Mouse (Mus musculus) kidney, embryonic 16.5 days (tissue): ENCODE results near the gene Pik3c2b. TPM values are rescaled to one million over a fixed set of nuclear protein-coding genes. Genes with fewer than 3 reads are reported as not detected.
"Not testable (repeated sequence)": the region's sequence is repeated elsewhere in the genome, so short reads cannot be mapped to it uniquely, and the experiment has no call there.

Experiments
- ATAC-seq: fragments of 200-750 bp; cut with Nextera tagmentation; 2 replicates; pipeline ENCODE4 v1.8.0; 2017; ENCODE audit warnings: moderate TSS enrichment; ENCODE audit not compliant: low FRiP score, low TSS enrichment
- H3K27ac ChIP-seq: fragments of 300-500 bp; sonication (generic); 2 replicates; pipeline ENCODE4 v1.5.1; 2014; ENCODE audit warnings: low read length
- H3K27me3 ChIP-seq: fragments of 300-500 bp; sonication (generic); 2 replicates; pipeline ENCODE4 v1.6.1; 2014; ENCODE audit warnings: low read length, control low read depth, mixed read lengths; ENCODE audit not compliant: insufficient read depth
- H3K36me3 ChIP-seq: fragments of 300-500 bp; sonication (generic); 2 replicates; pipeline ENCODE4 v1.6.1; 2014; ENCODE audit warnings: low read length, control low read depth, mixed read lengths; ENCODE audit not compliant: insufficient read depth
- H3K4me1 ChIP-seq: fragments of 300-500 bp; sonication (generic); 2 replicates; pipeline ENCODE4 v1.6.1; 2014; ENCODE audit warnings: low read length, control low read depth, mixed read lengths; ENCODE audit not compliant: insufficient read depth
- H3K4me2 ChIP-seq: fragments of 300-500 bp; sonication (generic); replicated peaks from 2 replicates; pipeline ENCODE4 v1.6.1; 2014; ENCODE audit warnings: low read depth, low read length
- H3K4me3 ChIP-seq: fragments of 300-500 bp; sonication (generic); 2 replicates; pipeline ENCODE4 v1.5.1; 2014; ENCODE audit warnings: mild to moderate bottlenecking, low read length
- H3K9ac ChIP-seq: fragments of 300-500 bp; sonication (generic); replicated peaks from 2 replicates; pipeline ENCODE4 v1.6.1; 2014; ENCODE audit warnings: low read length
- H3K9me3 ChIP-seq: fragments of 300-500 bp; sonication (generic); 2 replicates; pipeline ENCODE4 v1.6.1; 2016; ENCODE audit warnings: low read length, control low read depth
- WGBS: fragments of 180-500 bp; shearing (Covaris S2); extraction: QIAGEN DNeasy Blood & Tissue Kit; methylation state at CpG from one replicate; pipeline ENCODE4 v1.1.7; 2014; 5-methylcytosine and 5-hydroxymethylcytosine counted together
- polyA plus RNA-seq: library from polyadenylated mRNA; unstranded; fragments of >200 nt; fragmentation: Nextera tagmentation; extraction: Ambion mirVana; gene quantifications from 2 replicates; pipeline ENCODE4 v1.2.1, GENCODE M21; 2015

Gene Pik3c2b
- polyA plus RNA-seq, 1 experiment from 2014 or later: 5.1 TPM

DNA sequence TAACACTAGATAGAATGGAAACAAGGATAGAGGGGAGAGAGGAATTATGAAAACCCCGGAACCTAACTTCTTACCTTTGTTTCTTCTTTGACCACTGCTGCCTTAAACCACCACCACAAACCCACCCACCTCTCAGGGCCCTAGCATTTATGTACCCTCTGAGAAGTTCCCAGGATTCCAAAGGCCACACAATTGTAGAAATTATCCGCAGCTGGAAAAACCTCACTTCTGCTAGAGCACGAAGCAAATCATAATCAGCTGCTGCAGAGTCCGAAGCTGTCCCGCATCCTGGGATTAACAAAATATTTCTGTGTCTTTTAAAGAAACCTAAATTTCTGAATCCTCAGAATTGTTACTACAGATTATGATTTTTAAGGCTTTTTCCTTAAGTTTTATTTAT, 15.0 kb upstream of the Pik3c2b start, which contains the start of gene Mdm4:
TSS of gene Mdm4 (minus strand) at position 101 of the 400 bp plus-strand sequence.
- no peak within 1 kb of the TSS for H3K4me3 ChIP-seq
- H3K9ac ChIP-seq: no peak within 1 kb of the TSS
- ATAC-seq: no peak
- 96% methylated on average over 5 of the region's 5 CpGs for WGBS
- peaks cover 7% of the 10 kb centered on the region for H3K4me1 ChIP-seq
- no peak within 1 kb of the TSS for H3K4me2 ChIP-seq
- H3K9me3 ChIP-seq: no peaks in the 10 kb centered on the region
- no peak within 1 kb of the TSS for H3K27ac ChIP-seq
- H3K36me3 ChIP-seq: no peaks in the 10 kb centered on the region
- no peaks in the 10 kb centered on the region for H3K27me3 ChIP-seq

DNA sequence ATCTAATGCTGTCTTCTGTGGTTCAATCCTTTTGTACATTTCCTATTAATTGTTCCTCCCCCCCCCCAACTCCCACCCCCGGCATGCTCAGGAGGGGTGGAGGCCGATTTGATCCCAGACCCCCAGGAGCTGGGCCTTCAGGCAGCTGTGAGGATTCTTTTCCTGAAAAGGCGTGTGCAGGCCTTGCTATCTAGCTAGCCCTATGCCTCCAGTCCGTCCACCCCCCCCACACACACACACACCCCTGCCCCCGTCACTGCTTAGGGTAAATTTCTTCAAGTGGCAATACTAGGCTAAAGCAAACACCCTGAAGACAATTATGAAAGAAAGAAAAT, 12.5 kb upstream of the Pik3c2b start:
- Histone ChIP-seq H3K9me3 (no peaks in the 10 kb centered on the region), H3K4me1 (peaks cover 7% of the 10 kb centered on the region), H3K4me3 (peak overlapping the region; percentile 66)

DNA sequence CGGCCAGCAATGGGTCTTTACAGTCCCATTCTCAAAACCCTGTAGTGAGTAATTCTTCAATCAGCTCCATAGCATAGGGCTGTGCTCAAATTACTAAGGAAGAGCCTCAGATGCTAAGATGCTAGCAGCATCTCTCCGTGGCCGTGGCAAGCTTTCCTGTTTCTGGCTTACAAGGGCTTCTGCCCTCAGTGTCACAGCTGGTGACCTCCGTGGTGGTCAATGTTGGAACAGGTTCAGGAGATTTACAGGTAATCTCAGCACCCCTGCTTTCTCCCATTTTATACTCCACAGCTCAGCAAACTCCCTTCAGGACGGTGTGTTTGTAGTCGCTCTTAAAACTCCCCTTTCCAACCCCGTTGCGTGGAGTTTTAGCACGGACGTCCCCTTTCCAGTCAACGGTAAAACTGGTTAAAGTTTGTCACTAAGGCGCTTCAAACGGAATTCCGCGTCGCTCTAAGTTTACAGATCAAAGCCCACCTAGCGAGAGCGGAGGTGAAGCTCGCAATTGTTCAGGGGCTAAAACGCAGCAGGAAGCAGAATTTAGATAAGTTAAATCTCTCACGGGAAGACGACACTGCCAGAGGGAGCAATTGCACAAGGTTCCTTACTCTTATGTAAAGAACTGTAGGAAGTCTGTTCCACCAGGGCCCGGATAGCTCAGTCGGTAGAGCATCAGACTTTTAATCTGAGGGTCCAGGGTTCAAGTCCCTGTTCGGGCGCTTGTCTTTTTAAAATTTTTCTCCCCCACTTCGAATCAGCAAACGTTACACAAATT, 12.0 kb upstream of the Pik3c2b start:
- ATAC-seq: peak; percentile 92
- H3K27ac ChIP-seq: peak overlapping the region; percentile 74
- no peaks in the 10 kb centered on the region for H3K9me3 ChIP-seq
- no peaks in the 10 kb centered on the region for H3K27me3 ChIP-seq
- peaks cover 7% of the 10 kb centered on the region for H3K4me1 ChIP-seq
- no peaks in the 10 kb centered on the region for H3K36me3 ChIP-seq
- H3K4me3 ChIP-seq: peak overlapping the region; percentile 66
- H3K9ac ChIP-seq: peak overlapping the region; percentile 63
- WGBS: under 1% methylated on average over 28 of the region's 28 CpGs
- H3K4me2 ChIP-seq: peak overlapping the region; percentile 55

More for the DNA sequence above, 12.5 kb upstream of the Pik3c2b start:
- H3K27ac ChIP-seq: peak overlapping the region; percentile 9; the same call in 1 of the 2 replicates
- no peaks in the 10 kb centered on the region for H3K27me3 ChIP-seq
- ATAC-seq: no peak
- H3K9ac ChIP-seq: peak overlapping the region; percentile 63
- WGBS: under 1% methylated on average over 5 of the region's 5 CpGs
- H3K4me2 ChIP-seq: peak overlapping the region; percentile 55
- H3K36me3 ChIP-seq: no peaks in the 10 kb centered on the region

DNA sequence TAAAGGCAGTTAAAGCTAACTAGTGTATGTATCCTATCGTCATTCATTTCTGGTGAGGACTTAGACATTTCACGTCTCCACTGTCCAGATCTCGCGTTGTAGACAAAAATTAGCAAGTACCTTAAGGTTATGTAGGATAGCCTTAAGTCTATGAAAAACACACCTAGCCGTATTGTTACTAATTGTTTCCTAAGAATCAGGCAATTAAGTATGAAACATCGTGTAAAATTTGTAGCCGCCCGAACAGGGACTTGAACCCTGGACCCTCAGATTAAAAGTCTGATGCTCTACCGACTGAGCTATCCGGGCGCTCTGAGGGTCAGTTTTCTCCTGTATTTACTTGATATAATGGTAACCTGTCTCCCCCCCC, 11.4 kb upstream of the Pik3c2b start:
- under 1% methylated on average over 11 of the region's 11 CpGs for WGBS
- H3K4me3 ChIP-seq: peak overlapping the region; percentile 66
- peak; percentile 77 for ATAC-seq
- peaks cover 7% of the 10 kb centered on the region for H3K4me1 ChIP-seq
- H3K9ac ChIP-seq: peak overlapping the region; percentile 53; the same call in 1 of the 2 replicates
- no peaks in the 10 kb centered on the region for H3K9me3 ChIP-seq
- H3K27me3 ChIP-seq: no peaks in the 10 kb centered on the region
- peak overlapping the region; percentile 64 for H3K27ac ChIP-seq
- H3K36me3 ChIP-seq: no peaks in the 10 kb centered on the region
- H3K4me2 ChIP-seq: peak overlapping the region; percentile 55

DNA sequence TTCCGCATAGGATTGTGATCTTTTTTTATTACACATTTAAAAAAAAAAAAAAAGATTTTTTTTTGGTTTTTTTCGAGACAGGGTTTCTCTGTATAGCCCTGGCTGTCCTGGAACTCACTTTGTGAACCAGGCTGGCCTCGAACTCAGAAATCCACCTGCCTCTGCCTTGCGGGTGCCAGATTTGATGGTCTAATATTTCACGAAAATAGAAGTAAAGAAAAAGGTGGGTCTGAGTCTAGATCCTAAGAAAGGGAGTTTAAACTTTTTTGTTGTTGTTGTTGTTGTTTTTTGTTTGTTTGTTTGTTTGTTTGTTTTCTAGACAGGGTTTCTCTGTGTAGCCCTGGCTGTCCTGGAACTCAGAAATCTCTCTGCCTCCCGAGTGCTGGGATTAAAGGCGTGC, 10.8 kb upstream of the Pik3c2b start:
- WGBS: 73% methylated on average over 7 of the region's 7 CpGs
- H3K4me3 ChIP-seq: not testable (repeated sequence)

DNA sequence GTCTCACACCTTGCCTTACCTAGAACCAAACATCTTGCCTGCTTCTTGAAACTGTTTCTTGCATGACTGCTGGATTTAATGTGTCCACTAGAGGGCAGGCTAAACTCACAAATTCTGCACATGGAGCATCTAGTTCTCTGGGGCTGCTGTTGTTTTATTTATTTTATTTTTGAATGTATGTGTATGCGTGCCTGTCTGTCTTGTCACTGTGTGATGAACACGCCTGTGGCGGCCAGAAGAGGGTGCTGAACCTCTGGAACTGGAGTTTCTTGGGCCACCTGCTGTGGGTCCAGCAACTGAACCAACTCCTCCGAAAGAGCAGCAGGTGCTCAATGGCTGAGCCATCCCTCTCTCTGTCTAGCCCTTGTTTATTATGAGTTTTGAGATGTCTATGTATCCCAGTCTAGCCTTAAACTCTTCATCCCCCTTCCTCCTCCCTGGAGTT, 5.9 kb upstream of the Pik3c2b start:
- WGBS: 17% methylated on average over 4 of the region's 4 CpGs
- Histone ChIP-seq H3K4me3 (no peak overlapping the region), H3K4me1 (no peaks in the 10 kb centered on the region), H3K27me3 (no peaks in the 10 kb centered on the region), H3K9ac (no peak overlapping the region), H3K4me2 (no peak overlapping the region), H3K27ac (no peak overlapping the region), H3K36me3 (no peaks in the 10 kb centered on the region), H3K9me3 (no peaks in the 10 kb centered on the region)
- no peak for ATAC-seq

More for the DNA sequence above, 10.8 kb upstream of the Pik3c2b start:
- H3K27ac ChIP-seq, ATAC-seq, H3K9me3 ChIP-seq, H3K27me3 ChIP-seq, H3K9ac ChIP-seq, H3K4me2 ChIP-seq, H3K36me3 ChIP-seq, H3K4me1 ChIP-seq: not testable (repeated sequence)

DNA sequence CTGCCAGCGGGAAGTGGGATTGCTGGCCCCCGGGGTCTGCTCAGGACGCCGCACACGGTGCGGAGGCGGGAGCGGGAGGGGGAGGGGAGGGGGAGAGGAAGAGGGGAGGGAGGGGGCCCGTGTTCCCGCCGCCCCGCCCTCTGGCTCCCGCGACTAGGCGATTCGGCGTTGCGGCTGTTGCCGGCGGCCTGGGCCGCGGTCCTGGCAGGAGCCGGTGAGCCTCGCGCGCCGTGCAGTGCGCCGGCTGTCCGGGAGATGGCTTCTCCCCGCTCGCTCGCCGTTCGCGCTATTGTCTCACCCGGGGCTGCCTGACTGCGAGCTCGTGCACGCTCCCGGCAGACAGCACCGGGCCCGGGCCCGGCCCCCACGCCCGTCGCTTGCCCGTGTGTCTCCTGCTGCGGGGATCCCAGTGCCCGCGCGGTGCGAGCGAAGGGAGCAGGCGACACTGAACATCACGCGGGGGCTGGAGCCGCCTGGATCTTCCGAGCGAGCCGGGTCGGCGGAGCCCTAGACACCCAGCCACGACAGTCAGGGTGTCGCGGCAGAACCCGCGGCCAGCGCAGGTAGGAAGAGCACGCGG, 484 bp downstream of the Pik3c2b start:
- Histone ChIP-seq H3K9ac (peak overlapping the region; percentile 92), H3K36me3 (no peaks in the 10 kb centered on the region), H3K4me3 (peak overlapping the region; percentile 84), H3K4me2 (peak overlapping the region; percentile 98), H3K9me3 (no peaks in the 10 kb centered on the region), H3K27ac (peak overlapping the region; percentile 80), H3K4me1 (peaks cover 26% of the 10 kb centered on the region), H3K27me3 (no peaks in the 10 kb centered on the region)
- peak; percentile 91 for ATAC-seq
- under 1% methylated on average over 52 of the region's 71 CpGs for WGBS

DNA sequence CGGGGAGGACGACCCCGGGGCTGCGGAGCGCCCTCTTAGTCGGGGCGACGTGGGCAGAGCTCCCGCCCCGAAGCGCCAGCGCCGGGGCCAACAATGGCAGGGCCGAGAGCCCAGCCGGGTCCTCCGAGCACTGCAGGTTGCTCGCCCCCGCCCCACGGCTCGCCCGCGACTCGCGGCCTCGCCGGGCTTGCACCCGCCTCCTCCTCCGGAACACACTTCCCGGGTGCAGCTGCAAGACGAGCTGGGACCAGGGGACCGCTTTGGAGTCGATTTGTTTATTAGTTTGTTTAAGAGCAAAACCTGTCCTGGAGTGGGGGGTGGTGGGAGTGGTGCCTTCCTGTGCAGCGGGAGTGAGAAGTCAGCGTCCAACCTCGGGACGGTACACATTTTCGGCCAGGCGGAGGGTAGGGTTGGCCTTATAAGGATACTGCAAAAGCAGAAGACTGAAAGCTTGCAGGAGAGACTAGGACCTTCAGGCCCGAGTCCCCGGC, 1.0 kb downstream of the Pik3c2b start:
- Histone ChIP-seq H3K9ac (peak overlapping the region; percentile 92), H3K4me1 (peaks cover 26% of the 10 kb centered on the region), H3K4me3 (peak overlapping the region; percentile 84), H3K9me3 (no peaks in the 10 kb centered on the region), H3K27ac (peak overlapping the region; percentile 80), H3K36me3 (no peaks in the 10 kb centered on the region), H3K27me3 (no peaks in the 10 kb centered on the region), H3K4me2 (peak overlapping the region; percentile 98)
- WGBS: under 1% methylated on average over 38 of the region's 40 CpGs
- ATAC-seq: peak; percentile 74

DNA sequence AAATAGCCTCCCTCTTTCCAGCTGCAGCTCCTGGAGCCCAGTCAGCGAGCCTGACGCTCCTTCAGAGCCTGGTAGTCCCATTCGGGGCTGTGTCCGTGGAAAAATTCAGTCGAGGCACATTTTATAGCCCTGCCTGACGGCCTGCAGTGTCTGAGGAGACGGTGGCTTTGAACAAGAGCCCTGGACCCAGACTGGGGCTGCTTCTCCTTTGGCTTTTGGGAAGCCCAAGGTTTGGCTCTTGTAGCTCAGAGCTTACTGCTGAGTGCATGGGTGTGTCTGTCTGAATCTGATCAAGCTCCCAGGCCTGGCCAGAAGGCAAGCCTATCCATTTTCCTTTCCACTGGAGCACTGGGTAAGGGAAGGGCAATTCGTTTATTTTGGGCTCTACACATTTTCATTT, 2.1 kb downstream of the Pik3c2b start:
- Histone ChIP-seq H3K36me3 (no peaks in the 10 kb centered on the region), H3K4me2 (peak overlapping the region; percentile 98), H3K27me3 (no peaks in the 10 kb centered on the region), H3K9ac (peak overlapping the region; percentile 92), H3K9me3 (no peaks in the 10 kb centered on the region), H3K27ac (no peak overlapping the region), H3K4me1 (peaks cover 30% of the 10 kb centered on the region), H3K4me3 (peak overlapping the region; percentile 84)
- ATAC-seq: no peak
- 44% methylated on average over 8 of the region's 8 CpGs for WGBS

DNA sequence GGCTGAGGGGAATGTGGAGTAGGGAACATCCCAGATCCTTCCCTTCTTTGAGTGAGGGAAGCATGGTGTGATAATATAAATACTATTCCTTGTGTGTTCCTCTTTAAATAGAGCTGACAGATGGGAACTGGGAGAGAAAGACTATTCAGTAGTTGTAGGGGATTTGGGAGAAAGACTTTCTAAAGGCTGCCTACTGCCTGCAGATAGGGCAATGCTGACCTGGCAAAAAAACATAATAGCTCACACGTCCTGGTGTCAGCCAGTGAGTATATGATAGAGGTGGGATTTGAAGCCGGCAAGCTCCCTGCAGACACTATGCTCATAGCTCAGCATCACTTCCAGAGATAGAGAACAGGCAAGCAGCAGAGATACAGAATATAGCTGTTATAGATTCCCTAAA, 3.2 kb downstream of the Pik3c2b start:
- H3K27me3 ChIP-seq: no peaks in the 10 kb centered on the region
- H3K9ac ChIP-seq: no peak overlapping the region
- no peak overlapping the region for H3K27ac ChIP-seq
- no peak for ATAC-seq
- H3K36me3 ChIP-seq: no peaks in the 10 kb centered on the region
- no peak overlapping the region for H3K4me2 ChIP-seq
- H3K4me3 ChIP-seq: no peak overlapping the region
- peaks cover 39% of the 10 kb centered on the region for H3K4me1 ChIP-seq
- 53% methylated on average over 2 of the region's 2 CpGs for WGBS
- no peaks in the 10 kb centered on the region for H3K9me3 ChIP-seq
